Mouse (Mus musculus) MEL (cell line): ENCODE data around the gene Cldn3. TPM values are rescaled to one million over a fixed set of nuclear protein-coding genes. Genes with fewer than 3 reads are reported as not detected.
A peak's percentile ranks its signal among the peaks of the same experiment; 100 is the strongest.

ENCODE experiments used
- DNase-seq: peaks from one replicate; pipeline ENCODE4 v3.0.0; 2011; ENCODE audit warnings: low read depth, low spot score
- H3K27ac ChIP-seq: 2 replicates; pipeline ENCODE4 v1.5.1; 2012; ENCODE audit warnings: low read depth, mild to moderate bottlenecking, control low read depth, low read length, moderate library complexity; ENCODE audit not compliant: control insufficient read depth
- H3K27me3 ChIP-seq, 2 experiments: fragments of 150-350 bp in 1 of 2; sonication (generic) in 1 of 2; 2 replicates each; pipeline ENCODE4 v1.6.1; 2012; ENCODE audit warnings: low read length in 2 of 2, mild to moderate bottlenecking in 2 of 2, improper control_type of control experiment in 1 of 2, moderate library complexity in 1 of 2; ENCODE audit not compliant: insufficient read depth in 2 of 2, control insufficient read depth in 1 of 2
- H3K36me3 ChIP-seq, 2 experiments: 2 replicates each; pipeline ENCODE4 v1.6.1; 2012 to 2014; ENCODE audit warnings: low read length in 2 of 2, improper control_type of control experiment in 1 of 2, inconsistent platforms in 1 of 2, mild to moderate bottlenecking in 1 of 2; ENCODE audit not compliant: insufficient read depth in 2 of 2, control insufficient read depth in 1 of 2
- H3K4me1 ChIP-seq, 2 experiments: fragments of 150-350 bp in 1 of 2; sonication (generic) in 1 of 2; 2 replicates each; pipeline ENCODE4 v1.6.1; 2012; ENCODE audit warnings: low read length in 2 of 2, improper control_type of control experiment in 1 of 2, mild to moderate bottlenecking in 1 of 2; ENCODE audit not compliant: insufficient read depth in 2 of 2, control insufficient read depth in 1 of 2
- H3K4me3 ChIP-seq, 2 experiments: fragments of 150-350 bp in 1 of 2; sonication (generic) in 1 of 2; 2 replicates each; pipeline ENCODE4 v1.5.1; 2012; ENCODE audit warnings: low read depth in 2 of 2, low read length in 2 of 2, mild to moderate bottlenecking in 2 of 2, moderate library complexity in 2 of 2, control low read depth in 1 of 2, improper control_type of control experiment in 1 of 2; ENCODE audit not compliant: control insufficient read depth in 1 of 2, insufficient read depth in 1 of 2
- H3K79me2 ChIP-seq: 2 replicates; pipeline ENCODE4 v1.6.1; 2012; ENCODE audit warnings: mild to moderate bottlenecking, low read length, moderate library complexity; ENCODE audit not compliant: control insufficient read depth, poor library complexity, insufficient read depth
- H3K9ac ChIP-seq: 2 replicates; pipeline ENCODE4 v1.6.1; 2012; ENCODE audit warnings: low read depth, mild to moderate bottlenecking, control low read depth, low read length, moderate library complexity; ENCODE audit not compliant: control insufficient read depth, poor library complexity, severe bottlenecking
- H3K9me3 ChIP-seq: fragments of 150-350 bp; sonication (generic); replicated peaks from 2 replicates; pipeline ENCODE4 v1.6.1; 2012; ENCODE audit warnings: mild to moderate bottlenecking, low read length, improper control_type of control experiment, moderate library complexity; ENCODE audit not compliant: insufficient read depth
- BHLHE40 ChIP-seq: IDR thresholded peaks from 2 replicates; pipeline ENCODE4 v1.6.1; 2012; ENCODE audit warnings: low read depth, mild to moderate bottlenecking, inconsistent platforms, low read length, improper control_type of control experiment, borderline replicate concordance
- CHD1 ChIP-seq: IDR thresholded peaks from 2 replicates; pipeline ENCODE4 v1.6.1; 2012; ENCODE audit warnings: low read depth, mild to moderate bottlenecking, inconsistent platforms, low read length, improper control_type of control experiment
- ELF1 ChIP-seq: IDR thresholded peaks from 2 replicates; pipeline ENCODE4 v1.6.1; 2014; ENCODE audit warnings: low read depth, mild to moderate bottlenecking, inconsistent platforms, low read length, improper control_type of control experiment, moderate library complexity
- ETS1 ChIP-seq: IDR thresholded peaks from 2 replicates; pipeline ENCODE4 v1.6.1; 2012; ENCODE audit warnings: low read depth, mild to moderate bottlenecking, inconsistent platforms, low read length, improper control_type of control experiment, moderate library complexity
- GABPA ChIP-seq: IDR thresholded peaks from 2 replicates; pipeline ENCODE4 v1.6.1; 2012; ENCODE audit warnings: low read depth, mild to moderate bottlenecking, inconsistent platforms, low read length, improper control_type of control experiment, moderate library complexity
- GATA1 ChIP-seq: IDR thresholded peaks from 2 replicates; pipeline ENCODE4 v1.6.1; 2011; ENCODE audit warnings: low read depth, low read length, improper control_type of control experiment
- HCFC1 ChIP-seq: IDR thresholded peaks from 2 replicates; pipeline ENCODE4 v1.6.1; 2012; ENCODE audit warnings: low read depth, mild to moderate bottlenecking, inconsistent platforms, low read length, improper control_type of control experiment, moderate library complexity
- JUND ChIP-seq: IDR thresholded peaks from 2 replicates; pipeline ENCODE4 v1.6.1; 2011; ENCODE audit warnings: low read depth, mild to moderate bottlenecking, improper control_type of control experiment, low read length
- KAT2A ChIP-seq: conservative IDR thresholded peaks from 2 replicates; pipeline ENCODE4 v1.6.1; 2012; ENCODE audit warnings: low read depth, low read length, improper control_type of control experiment, inconsistent platforms
- MAX ChIP-seq: IDR thresholded peaks from 2 replicates; pipeline ENCODE4 v1.6.1; 2011; ENCODE audit warnings: low read length, improper control_type of control experiment
- MAZ ChIP-seq: IDR thresholded peaks from 2 replicates; pipeline ENCODE4 v1.6.1; 2012; ENCODE audit warnings: low read depth, mild to moderate bottlenecking, inconsistent platforms, low read length, improper control_type of control experiment
- MXI1 ChIP-seq: IDR thresholded peaks from 2 replicates; pipeline ENCODE4 v1.6.1; 2011; ENCODE audit warnings: mild to moderate bottlenecking, low read depth, low read length, improper control_type of control experiment
- MYB ChIP-seq: IDR thresholded peaks from 2 replicates; pipeline ENCODE4 v1.6.1; 2011; ENCODE audit warnings: mild to moderate bottlenecking, low read depth, low read length, improper control_type of control experiment
- MYC ChIP-seq: IDR thresholded peaks from 2 replicates; pipeline ENCODE4 v1.6.1; 2011; ENCODE audit warnings: low read depth, mild to moderate bottlenecking, low read length, improper control_type of control experiment, moderate library complexity
- NELFE ChIP-seq: IDR thresholded peaks from 2 replicates; pipeline ENCODE4 v1.6.1; 2011; ENCODE audit warnings: low read depth, low read length, improper control_type of control experiment
- NRF1 ChIP-seq: IDR thresholded peaks from 2 replicates; pipeline ENCODE4 v1.6.1; 2014; ENCODE audit warnings: low read depth, mild to moderate bottlenecking, inconsistent platforms, low read length, improper control_type of control experiment, moderate library complexity; ENCODE audit not compliant: poor library complexity, insufficient read depth, severe bottlenecking
- POLR2A ChIP-seq, 2 experiments: IDR thresholded peaks; 2 replicates each; pipeline ENCODE4 v1.6.1; 2011 to 2012; ENCODE audit warnings: low read length in 2 of 2, mild to moderate bottlenecking in 2 of 2, control low read depth in 1 of 2, improper control_type of control experiment in 1 of 2, low read depth in 1 of 2, moderate library complexity in 1 of 2; ENCODE audit not compliant: control insufficient read depth in 1 of 2, insufficient read depth in 1 of 2, poor library complexity in 1 of 2
- POLR2AphosphoS2 ChIP-seq: IDR thresholded peaks from 2 replicates; pipeline ENCODE4 v1.6.1; 2011; ENCODE audit warnings: low read length, improper control_type of control experiment
- POLR2AphosphoS5 ChIP-seq: IDR thresholded peaks from 2 replicates; pipeline ENCODE4 v1.6.1; 2012; ENCODE audit warnings: low read depth, borderline replicate concordance, mild to moderate bottlenecking, inconsistent platforms, low read length, moderate library complexity, mixed read lengths
- SIN3A ChIP-seq: IDR thresholded peaks from 2 replicates; pipeline ENCODE4 v1.6.1; 2012; ENCODE audit warnings: low read length, improper control_type of control experiment, inconsistent platforms
- SMC3 ChIP-seq: IDR thresholded peaks from 2 replicates; pipeline ENCODE4 v1.6.1; 2011; ENCODE audit warnings: low read depth, low read length, improper control_type of control experiment
- TAL1 ChIP-seq: IDR thresholded peaks from 2 replicates; pipeline ENCODE4 v1.6.1; 2012; ENCODE audit warnings: mild to moderate bottlenecking, inconsistent platforms, low read length, moderate library complexity, mixed read lengths
- USF2 ChIP-seq, 2 experiments: IDR thresholded peaks; 2 replicates each; pipeline ENCODE4 v1.6.1; 2011 to 2012; ENCODE audit warnings: improper control_type of control experiment in 2 of 2, low read length in 2 of 2, borderline replicate concordance in 1 of 2, inconsistent platforms in 1 of 2, low read depth in 1 of 2, mild to moderate bottlenecking in 1 of 2; ENCODE audit not compliant: insufficient read depth in 1 of 2
- ZKSCAN1 ChIP-seq: IDR thresholded peaks from 2 replicates; pipeline ENCODE4 v1.6.1; 2012; ENCODE audit warnings: low read depth, mild to moderate bottlenecking, inconsistent platforms, low read length, improper control_type of control experiment, moderate library complexity
- ZMIZ1 ChIP-seq: IDR thresholded peaks from 2 replicates; pipeline ENCODE4 v1.6.1; 2012; ENCODE audit warnings: low read depth, mild to moderate bottlenecking, inconsistent platforms, low read length, improper control_type of control experiment, moderate library complexity
- ZNF384 ChIP-seq: IDR thresholded peaks from 2 replicates; pipeline ENCODE4 v1.6.1; 2012; ENCODE audit warnings: low read depth, mild to moderate bottlenecking, inconsistent platforms, low read length, improper control_type of control experiment
- polyA plus RNA-seq, 2 experiments: library from polyadenylated mRNA; stranded (reverse) in 1 of 2; unstranded in 1 of 2; fragments of >175 nt in 1 of 2; fragments of >200 nt in 1 of 2; gene quantifications; 2 replicates each; pipeline versions ENCODE4 v1.2.1 to v1.2.4; 2012; ENCODE audit warnings: low replicate concordance in 2 of 2, low read depth in 1 of 2; ENCODE audit not compliant: insufficient read length in 2 of 2, insufficient read depth in 1 of 2, missing spikeins in 1 of 2
- total RNA-seq: library from RNA; depleted of rRNA; stranded (reverse); fragments of 300-350 nt; gene quantifications from 2 replicates; pipeline ENCODE4 v1.2.3, GENCODE M21; 2012

The Cldn3 gene
- total and polyA plus RNA-seq, 3 experiments: 1.1 TPM; not detected in 2

DNA sequence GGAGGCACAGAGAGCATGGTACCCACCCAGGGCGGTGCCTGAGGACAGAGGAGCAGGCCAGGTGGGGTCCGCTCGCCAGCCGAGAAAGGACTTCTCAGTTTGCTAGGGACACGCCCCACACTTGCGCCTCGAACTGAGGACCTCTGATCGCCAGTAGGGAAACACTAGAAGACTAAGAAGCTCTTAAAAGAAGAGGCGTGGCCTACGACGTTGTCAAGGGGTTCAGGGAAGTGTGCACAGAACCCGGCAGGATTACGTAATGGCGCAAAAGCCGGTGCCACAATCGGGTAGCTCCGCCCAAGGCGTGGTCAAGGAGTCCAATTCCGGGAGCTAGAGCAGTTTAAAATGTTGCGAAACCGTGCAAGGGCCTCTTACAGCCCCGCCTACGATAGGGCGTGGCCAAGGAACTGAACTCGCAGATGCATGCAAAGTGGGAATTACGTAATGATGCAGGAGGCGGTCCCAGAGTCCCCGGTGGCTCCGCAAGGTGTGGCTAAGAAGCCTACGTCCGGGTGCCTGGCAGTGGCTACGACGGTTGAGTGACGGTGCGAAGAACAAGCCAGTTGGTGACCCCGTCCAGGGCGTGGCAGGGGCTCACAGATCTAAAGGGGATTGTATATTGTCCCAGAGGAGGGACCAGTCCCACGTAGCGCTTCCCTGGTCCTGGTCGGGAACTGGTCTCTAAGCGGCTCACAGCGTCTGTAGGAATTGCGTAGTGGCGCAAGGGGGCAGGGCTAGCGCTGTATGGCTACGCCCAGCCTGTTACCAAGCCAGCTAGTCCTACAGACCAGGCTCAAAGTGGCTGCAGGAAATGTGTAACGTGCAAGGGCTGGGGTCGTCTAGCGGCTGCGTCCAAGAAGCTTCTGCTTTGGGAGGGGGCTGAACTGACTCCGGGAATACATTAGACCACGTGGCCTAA is 22.9 kb downstream of the Cldn3 start, which contains the start of gene Abhd11 (continued):
- TF ChIP-seq POLR2AphosphoS5: peak; percentile 41; the same call in 1 of the 2 replicates
- TF ChIP-seq ZKSCAN1: no peak
- TF ChIP-seq MXI1: peak; percentile 79
- peak; percentile 72 for TF ChIP-seq SIN3A
- peak; percentile 53 to 64; a peak in 3 of 4 replicates for TF ChIP-seq POLR2A (IDR thresholded peaks at IDR 0.05; ENCODE audit: control insufficient read depth in 1 of 2, insufficient read depth in 1 of 2, low read depth in 1 of 2, low read length in 2 of 2, poor library complexity in 1 of 2)
- no peak for TF ChIP-seq CHD1
- TF ChIP-seq ETS1: peak; percentile 86
- TF ChIP-seq, all 39 proteins: peak for 19

DNA sequence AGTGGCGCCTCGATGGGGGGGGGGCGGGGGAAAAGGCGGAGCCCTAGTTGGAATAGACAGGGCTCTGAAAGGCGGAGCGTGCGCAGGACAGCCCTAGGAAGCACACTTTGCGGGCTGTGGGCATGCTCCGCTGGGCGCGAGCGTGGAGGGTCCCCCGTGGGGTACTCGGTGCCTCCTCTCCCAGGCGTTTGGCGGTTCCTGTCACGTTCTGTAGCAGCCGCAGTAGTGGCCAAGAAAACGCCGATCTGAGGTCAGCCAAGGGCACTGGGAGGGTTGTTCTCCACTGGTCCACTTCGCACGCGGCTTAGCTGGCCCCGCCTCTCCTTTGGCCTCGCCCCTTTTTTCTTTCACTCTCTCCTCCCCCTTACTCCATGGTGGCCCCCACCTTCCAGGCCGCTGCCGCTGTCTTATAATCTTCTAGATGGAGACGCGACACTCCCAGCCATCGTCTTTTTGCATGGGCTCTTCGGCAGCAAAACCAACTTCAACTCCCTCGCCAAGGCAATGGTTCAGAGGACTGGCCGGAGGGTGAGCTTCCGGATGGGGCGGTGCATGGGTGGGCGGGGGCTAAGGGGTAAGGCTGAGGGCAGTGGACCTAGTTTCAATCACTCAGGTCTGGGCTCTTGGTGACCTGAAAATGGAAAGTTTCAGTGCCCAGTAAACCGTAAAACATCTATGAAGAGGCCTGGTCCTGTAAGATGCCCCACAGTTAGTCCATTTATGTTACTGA is 23.7 kb downstream of the Cldn3 start:
- Histone ChIP-seq H3K4me1 (peaks cover 2 to 14% of the 10 kb centered on the region in 2 experiments; a peak in 3 of 4 replicates), H3K79me2 (peaks cover 5% of the 10 kb centered on the region; the same call in 1 of the 2 replicates), H3K27me3 (peaks cover 4 to 6% of the 10 kb centered on the region in 2 experiments; a peak in 3 of 4 replicates), H3K4me3 (peak overlapping the region; percentile 85 to 97), H3K9ac (peak overlapping the region; percentile 93), H3K36me3 (peaks cover 0 to 3% of the 10 kb centered on the region in 2 experiments; a peak in 2 of 4 replicates), H3K27ac (peak overlapping the region; percentile 92), H3K9me3 (no peaks in the 10 kb centered on the region)
- TF ChIP-seq ZNF384 (no peak), TAL1 (no peak), POLR2AphosphoS2 (peak; percentile 63), GABPA (no peak), POLR2A (IDR thresholded peaks at IDR 0.05; ENCODE audit: control insufficient read depth in 1 of 2, insufficient read depth in 1 of 2, low read depth in 1 of 2, low read length in 2 of 2, poor library complexity in 1 of 2) (peak in 1 of 2 experiments; percentile 83; a peak in 3 of 4 replicates), BHLHE40 (no peak), JUND (no peak), NRF1 (peak; percentile 84), HCFC1 (no peak), ZMIZ1 (no peak), MXI1 (peak; percentile 85), NELFE (peak; percentile 66), MAZ (peak; percentile 89), MYB (no peak), USF2 (IDR thresholded peaks at IDR 0.05; ENCODE audit: borderline replicate concordance in 1 of 2, insufficient read depth in 1 of 2, low read depth in 1 of 2, low read length in 2 of 2) (no peak), ELF1 (peak; percentile 54; the same call in 1 of the 2 replicates), SIN3A (peak; percentile 60; the same call in 1 of the 2 replicates), GATA1 (no peak), SMC3 (no peak), POLR2AphosphoS5 (no peak), MYC (peak; percentile 95), CHD1 (no peak), KAT2A (no peak), MAX (peak; percentile 92)
- peak; percentile 94 for DNase-seq
